8 mouse cellular contexts compared by ENCODE assay signal in genomic region chr3:54692202-54693055, GRCm38 (mm10). TPM values are rescaled to one million over a fixed set of nuclear protein-coding genes. Genes with fewer than 3 reads are reported as not detected.
DNase-seq lines count a peak whose midpoint lies in the region; ATAC-seq lines count a peak whose summit lies in the region.

TSS of gene Supt20 (plus strand) at chr3:54692807.

- DNase-seq in WW6 (ENCODE audit: low read depth, low spot score), result peak; percentile 93
- DNase-seq in cerebellum, postnatal 4 days (ENCODE audit: low spot score in 2 of 2), result peak; percentile 76 to 90
- peak; percentile 91 for DNase-seq in gastrocnemius, adult 18-20 months (ENCODE audit: low spot score)
- peak; percentile 87 to 95 for DNase-seq in left cerebral cortex, adult 18-20 months (ENCODE audit: low spot score in 2 of 2)
- DNase-seq in right cerebral cortex, adult 18-20 months, result peak; percentile 95
- DNase-seq in urinary bladder, postnatal 10 days (ENCODE audit: low spot score), result peak; percentile 64

- ATAC-seq in hindbrain, embryonic 16.5 days, result peak; percentile 99

- H3K9me3 ChIP-seq in hindbrain, embryonic 16.5 days (ENCODE audit: control insufficient read depth, low read length), result no peaks in the 10 kb centered on the region

- H3K4me1 ChIP-seq in hindbrain, embryonic 16.5 days (ENCODE audit: control insufficient read depth, insufficient read depth, low read depth, low read length), result peaks cover 3% of the 10 kb centered on the region

- peak within 1 kb of the TSS; percentile 89 for H3K4me2 ChIP-seq in hindbrain, embryonic 16.5 days (ENCODE audit: low read length)

- H3K79me2 ChIP-seq in macrophage (ENCODE audit: inconsistent target), result peaks cover 29% of the 10 kb centered on the region

- H3K9ac ChIP-seq in hindbrain, embryonic 16.5 days (ENCODE audit: low read depth, low read length), result peak within 1 kb of the TSS; percentile 76

- peak within 1 kb of the TSS; percentile 68 for H3K4me3 ChIP-seq in hindbrain, embryonic 16.5 days (ENCODE audit: low read length)
- peak within 1 kb of the TSS; percentile 84 for H3K4me3 ChIP-seq in macrophage (ENCODE audit: inconsistent target)

- 2% methylated on average over 65 of the region's 65 CpGs for WGBS in hindbrain, embryonic 16.5 days
- WGBS in macrophage (ENCODE audit: missing documents), result under 1% methylated on average over 63 of the region's 65 CpGs

- peaks cover 2% of the 10 kb centered on the region; the same call in 1 of the 2 replicates for H3K36me3 ChIP-seq in hindbrain, embryonic 16.5 days (ENCODE audit: control insufficient read depth, insufficient read depth, low read length)
- peaks cover 23% of the 10 kb centered on the region; the same call in 1 of the 2 replicates for H3K36me3 ChIP-seq in macrophage (ENCODE audit: inconsistent target)

- no peaks in the 10 kb centered on the region for H3K27me3 ChIP-seq in hindbrain, embryonic 16.5 days (replicated peaks; ENCODE audit: control insufficient read depth, insufficient read depth, low read length)

- peak within 1 kb of the TSS; percentile 80 for H3K27ac ChIP-seq in hindbrain, embryonic 16.5 days (ENCODE audit: low read depth, low read length)
- peak within 1 kb of the TSS; percentile 53 for H3K27ac ChIP-seq in macrophage

RNA-seq across cellular contexts. Expression of gene Supt20, which starts in this region (rescaled TPM):
- 10 to 100 TPM in 1 of 2 experiments, 1 to 10 TPM in 1; 9.5 to 13.3 TPM for total RNA-seq in gastrocnemius, adult 18-20 months (2021)
- 70.6 and 87.8 TPM in 2 replicates for polyA plus RNA-seq in hindbrain, embryonic 16.5 days (2015; fragmentation: Nextera tagmentation; extraction: Ambion mirVana)
- 10 to 100 TPM; 43.2 to 45.0 TPM for total RNA-seq in left cerebral cortex, adult 18-20 months (2021)
- total RNA-seq in macrophage (2018; cell fraction: chromatin; rRNA removed), result 100 to 1,000 TPM; 191 to 456 (median 315) TPM
- 10 to 100 TPM; 22.9 to 41.0 (median 32.8) TPM for total RNA-seq in macrophage (2018; cell fraction: cytosol; rRNA removed)
- 100 to 1,000 TPM; 107 to 284 (median 168) TPM for total RNA-seq in macrophage (2018; cell fraction: nucleus; rRNA removed)
- 31.6 to 42.0 TPM (median 38.7 TPM) in 3 replicates for polyA plus RNA-seq in macrophage (2018)

Comparison
In these comparisons a context has a peak if more than half of its experiments do, and no peak if none do; other contexts are left out.
1. Peak in every context shown above with its lines: DNase-seq, ATAC-seq, H3K4me3 ChIP-seq and H3K27ac ChIP-seq.